In genomic region chr13:38735294-38735693, GRCm38 (mm10) we compare ENCODE assay signal across 20 mouse cellular contexts.
DNase-seq lines count a peak whose midpoint lies in the region; ATAC-seq and TF ChIP-seq lines count a peak whose summit lies in the region.
"Had no signal": no experiment of that assay in that cellular context is flagged by ENCODE, and none has a peak within 500 bp of the region (broad histone marks: within the 10 kb centered on the region; RNA-seq: fewer than 3 reads in every experiment).

No protein-coding gene starts in this region.

- TF ChIP-seq POLR2A in embryonic fibroblast, embryonic 13.5 days (IDR thresholded peaks at IDR 0.05; ENCODE audit: low read depth, low read length): no peak

- no peaks in the 10 kb centered on the region for H3K27me3 ChIP-seq in heart, embryonic 10.5 days (ENCODE audit: insufficient read depth, poor library complexity, severe bottlenecking)
- no peaks in the 10 kb centered on the region for H3K27me3 ChIP-seq in hindbrain, embryonic 11.5 days (ENCODE audit: control insufficient read depth, insufficient read depth, low read length)
- H3K27me3 ChIP-seq: embryonic facial prominence, embryonic 12.5 days; forebrain, embryonic 13.5 days; forebrain, embryonic 15.5 days had no signal

- H3K36me3 ChIP-seq in heart, embryonic 10.5 days: no peaks in the 10 kb centered on the region
- no peaks in the 10 kb centered on the region for H3K36me3 ChIP-seq in hindbrain, embryonic 11.5 days (ENCODE audit: control insufficient read depth, insufficient read depth, low read length)
- H3K36me3 ChIP-seq: embryonic facial prominence, embryonic 10.5 days; embryonic facial prominence, embryonic 12.5 days; forebrain, embryonic 15.5 days had no signal

- 74% methylated on average over 6 of the region's 6 CpGs for WGBS in heart, embryonic 10.5 days
- whole genome bisulfite sequencing in hindbrain, embryonic 11.5 days: 83% methylated on average over 6 of the region's 6 CpGs

- H3K9ac ChIP-seq in hindbrain, embryonic 11.5 days (ENCODE audit: low read depth, low read length): no peak overlapping the region
- H3K9ac ChIP-seq: embryonic facial prominence, embryonic 12.5 days; forebrain, embryonic 13.5 days; forebrain, embryonic 15.5 days; forebrain, postnatal 0 days had no signal

- no peak for ATAC-seq in erythroid progenitor cell, adult 5-6 weeks (replicated peaks; ENCODE audit: low FRiP score, poor library complexity, severe bottlenecking)
- ATAC-seq in hindbrain, embryonic 11.5 days (ENCODE audit: low FRiP score): no peak
- ATAC-seq: forebrain, embryonic 13.5 days; forebrain, embryonic 15.5 days; forebrain, postnatal 0 days had no signal

- no peak overlapping the region for H3K4me2 ChIP-seq in hindbrain, embryonic 11.5 days (replicated peaks; ENCODE audit: low read depth, low read length)
- H3K4me2 ChIP-seq: embryonic facial prominence, embryonic 12.5 days; forebrain, embryonic 13.5 days; forebrain, embryonic 15.5 days had no signal

- peak; percentile 60 for DNase-seq in heart, embryonic 10.5 days (ENCODE audit: low spot score)
- DNase-seq in heart, adult 8-10 months (ENCODE audit: low spot score): no peak
- DNase-seq in brain, adult 2 months (ENCODE audit: low read depth, low spot score): peak; percentile 8
- no peak for DNase-seq in hindbrain, embryonic 11.5 days (ENCODE audit: low spot score)
- DNase-seq: adrenal gland, adult 2 months; adrenal gland, postnatal 10 days; adrenal gland, postnatal 25 days; cerebellum, adult 11-12 months; cerebellum, adult 2 months; cerebellum, adult 9-10 months; cerebellum, postnatal 10 days; cerebellum, postnatal 25 days; forebrain, postnatal 0 days had no signal

- no peaks in the 10 kb centered on the region for H3K9me3 ChIP-seq in heart, embryonic 10.5 days
- no peaks in the 10 kb centered on the region for H3K9me3 ChIP-seq in hindbrain, embryonic 11.5 days (ENCODE audit: control insufficient read depth, low read length)
- H3K9me3 ChIP-seq: embryonic facial prominence, embryonic 10.5 days; embryonic facial prominence, embryonic 12.5 days; forebrain, embryonic 13.5 days; forebrain, embryonic 15.5 days had no signal

- no peaks in the 10 kb centered on the region for H3K4me1 ChIP-seq in heart, embryonic 10.5 days
- peaks cover 3% of the 10 kb centered on the region; the same call in 1 of the 2 replicates for H3K4me1 ChIP-seq in embryonic fibroblast, embryonic 13.5 days (ENCODE audit: control insufficient read depth, insufficient read depth, low read length)
- H3K4me1 ChIP-seq in hindbrain, embryonic 11.5 days (replicated peaks; ENCODE audit: control insufficient read depth, insufficient read depth, low read length): no peaks in the 10 kb centered on the region
- H3K4me1 ChIP-seq: embryonic facial prominence, embryonic 10.5 days; embryonic facial prominence, embryonic 12.5 days; forebrain, embryonic 13.5 days; forebrain, embryonic 15.5 days had no signal

- H3K4me3 ChIP-seq in heart, embryonic 10.5 days: no peak overlapping the region
- H3K4me3 ChIP-seq in embryonic fibroblast, embryonic 13.5 days (ENCODE audit: insufficient read depth, low read length): no peak overlapping the region
- no peak overlapping the region for H3K4me3 ChIP-seq in hindbrain, embryonic 11.5 days (ENCODE audit: low read depth, low read length)
- H3K4me3 ChIP-seq: embryonic facial prominence, embryonic 10.5 days; embryonic facial prominence, embryonic 12.5 days; erythroblast, embryonic 14.5 days; forebrain, embryonic 13.5 days; forebrain, embryonic 15.5 days had no signal

- no peak for TF ChIP-seq CTCF in embryonic fibroblast, embryonic 13.5 days (IDR thresholded peaks at IDR 0.05; ENCODE audit: borderline replicate concordance, insufficient read depth, low read length)

- H3K27ac ChIP-seq in heart, embryonic 10.5 days: no peak overlapping the region
- H3K27ac ChIP-seq in embryonic fibroblast, embryonic 13.5 days (ENCODE audit: insufficient read depth, low read length): peak overlapping the region; percentile 16; the same call in 1 of the 2 replicates
- H3K27ac ChIP-seq in hindbrain, embryonic 11.5 days (ENCODE audit: low read depth, low read length): no peak overlapping the region
- H3K27ac ChIP-seq: embryonic facial prominence, embryonic 10.5 days; embryonic facial prominence, embryonic 12.5 days; forebrain, embryonic 13.5 days; forebrain, embryonic 15.5 days had no signal

Comparison
In these comparisons a context has a peak if more than half of its experiments do, and no peak if none do; other contexts are left out.
1. DNase-seq: peak in heart, embryonic 10.5 days (single experiment) and brain, adult 2 months (single experiment); none in heart, adult 8-10 months (single experiment) and hindbrain, embryonic 11.5 days (single experiment).